In genomic region chr8:65138830-65139466, GRCm38 (mm10) we compare ENCODE assay signal across 15 mouse cellular contexts. TPM values are rescaled to one million over a fixed set of nuclear protein-coding genes. Genes with fewer than 3 reads are reported as not detected.
DNase-seq lines count a peak whose midpoint lies in the region; ATAC-seq and TF ChIP-seq lines count a peak whose summit lies in the region.
"Had no signal": no experiment of that assay in that cellular context is flagged by ENCODE, and none has a peak within 500 bp of the region (broad histone marks: within the 10 kb centered on the region; RNA-seq: fewer than 3 reads in every experiment).

No protein-coding gene starts in this region.

- dilution Hi-C loops in CH12.LX (cut with MboI; ENCODE audit: extremely low pct_ligation_motif_present, extremely low pct_unique_long_range_greater_than_20kb, low sequenced_read_pairs) = no loop called here

- DNase-seq in 3T3-L1 (ENCODE audit: low read depth, low spot score) (peak; percentile 44), CH12.LX (ENCODE audit: extremely low read depth) (peak; percentile 23)
- DNase-seq in adrenal gland, postnatal 10 days = no peak
- no peak for DNase-seq in kidney, adult 18-20 months
- DNase-seq: kidney, postnatal 36 days; lung, postnatal 36 days; thymus, postnatal 36 days had no signal

- no peak overlapping the region for H3K27ac ChIP-seq in intestine, postnatal 0 days (ENCODE audit: low read depth, low read length)
- no peak overlapping the region for H3K27ac ChIP-seq in intestine, embryonic 16.5 days (ENCODE audit: low read length)
- no peak overlapping the region for H3K27ac ChIP-seq in CH12.LX (ENCODE audit: insufficient read depth, low read depth)
- H3K27ac ChIP-seq in hindbrain, embryonic 13.5 days = no peak overlapping the region

- no peak overlapping the region for H3K9ac ChIP-seq in intestine, postnatal 0 days (ENCODE audit: low read depth, low read length)
- no peak overlapping the region for H3K9ac ChIP-seq in intestine, embryonic 16.5 days (ENCODE audit: low read depth, low read length)
- H3K9ac ChIP-seq in CH12.LX (ENCODE audit: insufficient read depth, low read depth) = no peak overlapping the region
- H3K9ac ChIP-seq in hindbrain, embryonic 13.5 days = no peak overlapping the region

- H3K36me3 ChIP-seq in intestine, postnatal 0 days (ENCODE audit: control insufficient read depth, insufficient read depth) = no peaks in the 10 kb centered on the region
- no peaks in the 10 kb centered on the region for H3K36me3 ChIP-seq in intestine, embryonic 16.5 days (ENCODE audit: control insufficient read depth, insufficient read depth, low read length)
- no peaks in the 10 kb centered on the region for H3K36me3 ChIP-seq in CH12.LX (replicated peaks in 1 of 2; ENCODE audit: control insufficient read depth in 1 of 2, insufficient read depth in 1 of 2, low read length in 1 of 2)
- no peaks in the 10 kb centered on the region for H3K36me3 ChIP-seq in hindbrain, embryonic 13.5 days

- ATAC-seq in intestine, postnatal 0 days = no peak
- no peak for ATAC-seq in intestine, embryonic 16.5 days
- ATAC-seq in hindbrain, embryonic 13.5 days (ENCODE audit: low FRiP score) = peak; percentile 46; the same call in 1 of the 2 replicates
- no peak for ATAC-seq in activated CD4-positive, CD25-positive, alpha-beta regulatory T cell, adult 4 months

- peak; percentile 67 for TF ChIP-seq RAD21 in CH12.LX (IDR thresholded peaks at IDR 0.05; ENCODE audit: low read depth, low read length)

- TF ChIP-seq EP300 in CH12.LX (IDR thresholded peaks at IDR 0.05; ENCODE audit: low read length) = no peak

- TF ChIP-seq POLR2A in CH12.LX (IDR thresholded peaks at IDR 0.05; ENCODE audit: low read depth, low read length) = no peak

- H3K4me1 ChIP-seq in intestine, postnatal 0 days (replicated peaks; ENCODE audit: control insufficient read depth, insufficient read depth, low read length) = no peaks in the 10 kb centered on the region
- H3K4me1 ChIP-seq in intestine, embryonic 16.5 days (ENCODE audit: control insufficient read depth, insufficient read depth, low read length) = no peaks in the 10 kb centered on the region
- peaks cover 0 to 4% of the 10 kb centered on the region in 2 experiments; a peak in 2 of 4 replicates for H3K4me1 ChIP-seq in CH12.LX (ENCODE audit: control insufficient read depth in 1 of 2, insufficient read depth in 2 of 2)
- no peaks in the 10 kb centered on the region for H3K4me1 ChIP-seq in hindbrain, embryonic 13.5 days (replicated peaks)

- in situ Hi-C loops in CH12.LX (cut with MboI; ENCODE audit: low pct_ligation_motif_present, low pct_unique_long_range_greater_than_20kb, low sequenced_read_pairs) = no loop called here

- no peaks in the 10 kb centered on the region for H3K9me3 ChIP-seq in intestine, postnatal 0 days (ENCODE audit: control insufficient read depth)
- H3K9me3 ChIP-seq in intestine, embryonic 16.5 days (ENCODE audit: control insufficient read depth, low read length) = no peaks in the 10 kb centered on the region
- no peaks in the 10 kb centered on the region for H3K9me3 ChIP-seq in CH12.LX (replicated peaks; ENCODE audit: low read length)
- H3K9me3 ChIP-seq in hindbrain, embryonic 13.5 days = no peaks in the 10 kb centered on the region

- TF ChIP-seq CTCF in intestine, postnatal 0 days (IDR thresholded peaks at IDR 0.05; ENCODE audit: low read depth) = peak; percentile 69
- TF ChIP-seq CTCF in CH12.LX (conservative IDR thresholded peaks at IDR 0.05 in 1 of 2, IDR thresholded peaks at IDR 0.05 in 1 of 2; ENCODE audit: low read depth in 2 of 2, low read length in 2 of 2) = peak in 1 of 2 experiments; percentile 66; a peak in 2 of 4 replicates

- H3K79me2 ChIP-seq in CH12.LX (replicated peaks; ENCODE audit: control insufficient read depth, extremely low read depth, insufficient read depth, poor library complexity, severe bottlenecking) = no peaks in the 10 kb centered on the region

- no peak overlapping the region for H3K4me3 ChIP-seq in intestine, postnatal 0 days (ENCODE audit: low read depth, low read length)
- no peak overlapping the region for H3K4me3 ChIP-seq in intestine, embryonic 16.5 days (ENCODE audit: low read length)
- no peak overlapping the region for H3K4me3 ChIP-seq in CH12.LX (replicated peaks in 1 of 3; ENCODE audit: low read depth in 2 of 3, low read length in 2 of 3, poor library complexity in 1 of 3)
- no peak overlapping the region for H3K4me3 ChIP-seq in hindbrain, embryonic 13.5 days

- 60% methylated on average over 3 of the region's 3 CpGs for WGBS in intestine, postnatal 0 days
- 65% methylated on average over 3 of the region's 3 CpGs for WGBS in intestine, embryonic 16.5 days
- 85% methylated on average over 3 of the region's 3 CpGs for WGBS in hindbrain, embryonic 13.5 days

- H3K4me2 ChIP-seq in intestine, postnatal 0 days (replicated peaks; ENCODE audit: low read depth) = no peak overlapping the region
- H3K4me2 ChIP-seq in intestine, embryonic 16.5 days (ENCODE audit: low read depth, low read length) = no peak overlapping the region
- 0 out of 2 replicates have a peak overlapping the region, but pooled peaks have one; percentile 36 for H3K4me2 ChIP-seq in CH12.LX (ENCODE audit: insufficient read depth, low read depth, poor library complexity, severe bottlenecking)
- H3K4me2 ChIP-seq in hindbrain, embryonic 13.5 days = no peak overlapping the region

- no peaks in the 10 kb centered on the region for H3K27me3 ChIP-seq in intestine, postnatal 0 days (replicated peaks; ENCODE audit: control insufficient read depth, insufficient read depth, low read length)
- H3K27me3 ChIP-seq in intestine, embryonic 16.5 days (replicated peaks; ENCODE audit: control insufficient read depth, insufficient read depth, low read length) = no peaks in the 10 kb centered on the region
- no peaks in the 10 kb centered on the region for H3K27me3 ChIP-seq in CH12.LX (replicated peaks)
- H3K27me3 ChIP-seq in hindbrain, embryonic 13.5 days = no peaks in the 10 kb centered on the region

TF ChIP-seq in CH12.LX, 34 proteins besides CTCF, POLR2A, EP300 and RAD21:
- TF ChIP-seq E2F4 (IDR thresholded peaks at IDR 0.05; ENCODE audit: insufficient replicate concordance, low read depth, low read length) = no peak
- TF ChIP-seq JUND (conservative IDR thresholded peaks at IDR 0.05; ENCODE audit: low read depth, low read length) = peak; percentile 81
- TF ChIP-seq ZNF384 (IDR thresholded peaks at IDR 0.05; ENCODE audit: low read depth, low read length) = no peak
- peak; percentile 42 for TF ChIP-seq SMC3 (IDR thresholded peaks at IDR 0.05; ENCODE audit: low read depth, low read length)

RNA-seq across cellular contexts. Expression of gene BC030870, which starts 9.6 kb away (rescaled TPM):
- 39.0 and 41.7 TPM in 2 replicates for polyA plus RNA-seq in intestine, postnatal 0 days (2015; fragmentation: Nextera tagmentation; extraction: Ambion mirVana)
- polyA plus RNA-seq in intestine, embryonic 16.5 days (2015; fragmentation: Nextera tagmentation; extraction: Ambion mirVana) = 45.3 and 45.8 TPM in 2 replicates
- total RNA-seq in CH12.LX (2012; rRNA removed) (not detected in 2 replicates), CH12.LX (2014; rRNA removed) (not detected in 2 replicates)
- not detected in 2 replicates for polyA plus RNA-seq in CH12.LX (2012; ENCODE audit: insufficient read length, low read depth)
- polyA plus RNA-seq in hindbrain, embryonic 13.5 days (2015; fragmentation: Nextera tagmentation; extraction: Ambion mirVana) = not detected in 2 replicates
- under 1 TPM in 1 of 2 experiments, not detected in 1; 0.22 TPM for polyA plus RNA-seq in activated CD4-positive, CD25-positive, alpha-beta regulatory T cell, adult 4 months (2017; shearing (Covaris generic))
- not detected for total RNA-seq in adrenal gland, postnatal 10 days (2021)
- total RNA-seq: gastrocnemius, adult 18-20 months; heart, postnatal 25 days; left cerebral cortex, postnatal 25 days; neutrophil, adult 5-6 weeks had no signal

Comparison
In these comparisons a context has a peak if more than half of its experiments do, and no peak if none do; other contexts are left out.
1. DNase-seq: peak in 3T3-L1 (single experiment) and CH12.LX (single experiment); none in adrenal gland, postnatal 10 days (single experiment) and kidney, adult 18-20 months (single experiment).
2. RNA of gene BC030870, which starts 9.6 kb away (polyA plus RNA-seq): 45.3 to 45.8 TPM in intestine, embryonic 16.5 days and 39.0 to 41.7 TPM in intestine, postnatal 0 days; 0.22 TPM in activated CD4-positive, CD25-positive, alpha-beta regulatory T cell, adult 4 months, not detected in CH12.LX and not detected in hindbrain, embryonic 13.5 days; every median in the first group is over 10 times any median in the second.